Mouse (Mus musculus) embryonic fibroblast, embryonic 13.5 days (primary cell): ENCODE data around the gene Ccdc60. TPM values are rescaled to one million over a fixed set of nuclear protein-coding genes. Genes with fewer than 3 reads are reported as not detected.
A peak's percentile ranks its signal among the peaks of the same experiment; 100 is the strongest.
"Not testable (repeated sequence)": the region's sequence is repeated elsewhere in the genome, so short reads cannot be mapped to it uniquely, and the experiment has no call there.

Source experiments
- H3K27ac ChIP-seq: 2 replicates; pipeline ENCODE4 v1.5.1; 2012; ENCODE audit warnings: low read length, control low read depth, inconsistent platforms; ENCODE audit not compliant: insufficient read depth
- H3K4me1 ChIP-seq: 2 replicates; pipeline ENCODE4 v1.6.1; 2011; ENCODE audit warnings: low read length; ENCODE audit not compliant: control insufficient read depth, insufficient read depth
- H3K4me3 ChIP-seq: 2 replicates; pipeline ENCODE4 v1.5.1; 2011; ENCODE audit warnings: mild to moderate bottlenecking, control low read depth, low read length; ENCODE audit not compliant: insufficient read depth
- CTCF ChIP-seq: IDR thresholded peaks from 2 replicates; pipeline ENCODE4 v1.5.1; 2011; ENCODE audit warnings: mild to moderate bottlenecking, control low read depth, low read length, moderate library complexity, borderline replicate concordance; ENCODE audit not compliant: insufficient read depth
- POLR2A ChIP-seq: IDR thresholded peaks from 2 replicates; pipeline ENCODE4 v1.6.1; 2011; ENCODE audit warnings: low read depth, mild to moderate bottlenecking, control low read depth, low read length, moderate library complexity
- polyA plus RNA-seq: library from polyadenylated mRNA; stranded (reverse); fragments of >200 nt; gene quantifications from 2 replicates; pipeline ENCODE4 v1.2.4, GENCODE M21; 2011; ENCODE audit warnings: low read depth; ENCODE audit not compliant: missing spikeins, insufficient read length

The Ccdc60 gene
- polyA plus RNA-seq, 1 experiment = 0.18 TPM

- H3K4me3 ChIP-seq = no peak overlapping the region
- H3K27ac ChIP-seq = no peak overlapping the region
- H3K4me1 ChIP-seq = no peaks in the 10 kb centered on the region
- TF ChIP-seq POLR2A = no peak
- no peak for TF ChIP-seq CTCF
Observed at GRCm38 (mm10) chr5:116154811-116155210, 134.0 kb downstream of the Ccdc60 start.

- H3K27ac ChIP-seq, H3K4me1 ChIP-seq, H3K4me3 ChIP-seq: not testable (repeated sequence)
Observed at GRCm38 (mm10) chr5:116146446-116146845, 142.3 kb downstream of the Ccdc60 start.

GRCm38 (mm10) chr5:116144711-116145110, 144.1 kb downstream of the Ccdc60 start:
- Histone ChIP-seq H3K4me3 (no peak overlapping the region), H3K4me1 (no peaks in the 10 kb centered on the region), H3K27ac (no peak overlapping the region)
- TF ChIP-seq CTCF (no peak), POLR2A (no peak)

GRCm38 (mm10) chr5:116140682-116141081, 148.1 kb downstream of the Ccdc60 start:
- no peak overlapping the region for H3K4me3 ChIP-seq
- H3K4me1 ChIP-seq = no peaks in the 10 kb centered on the region
- no peak overlapping the region for H3K27ac ChIP-seq
- TF ChIP-seq CTCF (no peak), POLR2A (no peak)

GRCm38 (mm10) chr5:116123344-116123743, 165.4 kb downstream of the Ccdc60 start:
- TF ChIP-seq CTCF (peak; percentile 90; the same call in 1 of the 2 replicates), POLR2A (no peak)
- Histone ChIP-seq H3K27ac (no peak overlapping the region), H3K4me1 (no peaks in the 10 kb centered on the region), H3K4me3 (no peak overlapping the region)

- no peak overlapping the region for H3K27ac ChIP-seq
- TF ChIP-seq CTCF (peak; percentile 45), POLR2A (no peak)
- H3K4me1 ChIP-seq = no peaks in the 10 kb centered on the region
Observed at GRCm38 (mm10) chr5:116116567-116116966, 172.2 kb downstream of the Ccdc60 start.

GRCm38 (mm10) chr5:116116110-116116509, 172.7 kb downstream of the Ccdc60 start:
- Histone ChIP-seq H3K27ac (no peak overlapping the region), H3K4me3 (no peak overlapping the region), H3K4me1 (no peaks in the 10 kb centered on the region)
- no peak for TF ChIP-seq POLR2A
- TF ChIP-seq CTCF = no peak

More at GRCm38 (mm10) chr5:116116567-116116966, 172.2 kb downstream of the Ccdc60 start:
- H3K4me3 ChIP-seq = no peak overlapping the region

GRCm38 (mm10) chr5:116115071-116115834, 173.5 kb downstream of the Ccdc60 start:
- TF ChIP-seq CTCF (no peak), POLR2A (no peak)
- Histone ChIP-seq H3K4me3 (no peak overlapping the region), H3K4me1 (no peaks in the 10 kb centered on the region), H3K27ac (no peak overlapping the region)

GRCm38 (mm10) chr5:116108651-116109050, 180.1 kb downstream of the Ccdc60 start:
- TF ChIP-seq POLR2A (no peak), CTCF (no peak)
- no peaks in the 10 kb centered on the region for H3K4me1 ChIP-seq
- H3K4me3 ChIP-seq = no peak overlapping the region
- no peak overlapping the region for H3K27ac ChIP-seq

- H3K4me1 ChIP-seq = no peaks in the 10 kb centered on the region
- no peak overlapping the region for H3K27ac ChIP-seq
- TF ChIP-seq POLR2A (no peak), CTCF (no peak)
- H3K4me3 ChIP-seq = no peak overlapping the region
Observed at GRCm38 (mm10) chr5:116084231-116084630, 204.6 kb downstream of the Ccdc60 start.

GRCm38 (mm10) chr5:116083081-116083480, 205.7 kb downstream of the Ccdc60 start, which contains the start of gene Tmem233:
Gene Tmem233 (minus strand): TSS chr5:116083244.
- TF ChIP-seq POLR2A (no peak), CTCF (no peak)
- H3K4me3 ChIP-seq = no peak within 1 kb of the TSS
- H3K27ac ChIP-seq = no peak within 1 kb of the TSS
- no peaks in the 10 kb centered on the region for H3K4me1 ChIP-seq
